Mouse (Mus musculus) layer of hippocampus, postnatal 14 days (tissue): ENCODE results near the gene Slc9a1. TPM values are rescaled to one million over a fixed set of nuclear protein-coding genes. Genes with fewer than 3 reads are reported as not detected.
A peak's percentile ranks its signal among the peaks of the same experiment; 100 is the strongest.

ENCODE experiments used
- DNase-seq, 2 experiments: peaks; one replicate each; pipeline ENCODE4 v3.0.0; 2021 to 2022; ENCODE audit warnings: low spot score in 2 of 2, mixed read lengths in 1 of 2
- total RNA-seq, 2 experiments: library from RNA; stranded (reverse); gene quantifications; 2 replicates each; pipeline ENCODE4 v1.2.3; 2021

The Slc9a1 gene
- total RNA-seq, 2 experiments from 2014 or later = 60.0 to 62.8 TPM

DNA sequence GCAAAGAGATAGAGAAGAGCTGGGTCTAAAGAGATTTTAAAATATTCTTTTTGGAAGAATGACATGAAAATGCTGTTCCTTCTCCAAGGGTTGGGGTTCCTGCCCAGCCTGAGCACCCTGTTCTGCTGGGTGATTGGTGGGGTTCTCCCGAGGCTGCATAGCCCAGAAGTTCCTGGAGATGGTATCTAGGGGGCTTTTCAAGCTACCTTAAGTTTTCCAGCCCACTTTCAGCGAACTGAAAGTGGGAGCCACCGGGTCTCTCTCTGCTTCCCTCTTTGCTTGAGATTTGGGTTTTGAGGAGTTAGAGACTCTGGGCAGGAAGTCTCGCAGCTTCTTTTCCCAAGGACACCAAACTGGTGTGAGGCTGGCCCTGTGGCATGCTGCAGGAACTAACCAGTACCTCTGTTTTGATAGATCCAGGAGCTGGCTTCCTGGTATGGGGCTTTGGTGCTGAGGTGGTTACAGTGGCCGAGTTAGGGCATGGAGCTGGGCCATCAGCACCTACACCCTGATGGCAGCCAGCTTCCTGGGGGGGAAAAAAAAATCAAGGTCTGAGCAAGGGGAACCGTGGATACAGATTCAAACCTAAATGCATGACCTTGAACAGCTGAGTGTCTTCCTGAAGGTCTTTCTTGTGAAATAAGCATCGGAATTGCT lies 2.2 kb downstream of the Slc9a1 start:
- no peak for DNase-seq

DNA sequence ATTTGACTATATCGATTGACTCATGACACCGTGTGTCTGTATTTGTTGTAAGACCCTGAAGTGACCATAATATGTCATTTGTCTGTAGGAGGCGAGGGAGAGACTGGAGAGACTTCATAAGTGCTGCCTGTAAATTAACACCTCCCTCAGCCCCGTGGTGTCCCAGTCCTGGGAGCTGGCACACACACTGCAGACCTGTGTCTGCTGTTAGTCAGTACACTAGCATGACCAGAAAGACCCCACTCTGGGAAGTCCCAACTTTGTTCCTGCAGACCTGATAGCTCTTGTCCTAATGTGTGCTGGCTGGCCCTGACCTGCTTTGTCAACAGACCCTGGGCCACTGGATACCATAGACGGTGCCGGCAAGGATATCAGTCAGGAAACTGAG lies 2.8 kb downstream of the Slc9a1 start:
- DNase-seq = no peak

DNA sequence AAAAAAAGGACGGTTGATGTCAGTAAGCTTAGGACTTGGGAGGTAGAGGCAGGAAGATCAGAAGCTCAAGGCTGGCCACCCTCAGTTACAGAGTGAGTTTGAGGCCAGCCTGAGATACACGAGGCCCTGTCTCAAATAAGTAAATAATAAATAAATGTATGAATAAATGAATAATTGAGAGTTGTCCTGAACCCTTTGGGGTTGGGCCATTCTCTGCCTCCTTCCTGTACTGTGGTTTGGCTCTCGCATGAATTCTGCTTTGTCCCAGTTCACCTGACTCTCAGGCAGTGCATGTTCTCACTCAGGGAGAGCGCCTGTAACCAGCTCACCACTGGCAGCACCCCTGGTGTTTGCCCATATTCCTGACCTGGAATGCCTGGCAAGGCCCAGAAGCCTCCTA lies 4.5 kb downstream of the Slc9a1 start:
- DNase-seq = no peak

DNA sequence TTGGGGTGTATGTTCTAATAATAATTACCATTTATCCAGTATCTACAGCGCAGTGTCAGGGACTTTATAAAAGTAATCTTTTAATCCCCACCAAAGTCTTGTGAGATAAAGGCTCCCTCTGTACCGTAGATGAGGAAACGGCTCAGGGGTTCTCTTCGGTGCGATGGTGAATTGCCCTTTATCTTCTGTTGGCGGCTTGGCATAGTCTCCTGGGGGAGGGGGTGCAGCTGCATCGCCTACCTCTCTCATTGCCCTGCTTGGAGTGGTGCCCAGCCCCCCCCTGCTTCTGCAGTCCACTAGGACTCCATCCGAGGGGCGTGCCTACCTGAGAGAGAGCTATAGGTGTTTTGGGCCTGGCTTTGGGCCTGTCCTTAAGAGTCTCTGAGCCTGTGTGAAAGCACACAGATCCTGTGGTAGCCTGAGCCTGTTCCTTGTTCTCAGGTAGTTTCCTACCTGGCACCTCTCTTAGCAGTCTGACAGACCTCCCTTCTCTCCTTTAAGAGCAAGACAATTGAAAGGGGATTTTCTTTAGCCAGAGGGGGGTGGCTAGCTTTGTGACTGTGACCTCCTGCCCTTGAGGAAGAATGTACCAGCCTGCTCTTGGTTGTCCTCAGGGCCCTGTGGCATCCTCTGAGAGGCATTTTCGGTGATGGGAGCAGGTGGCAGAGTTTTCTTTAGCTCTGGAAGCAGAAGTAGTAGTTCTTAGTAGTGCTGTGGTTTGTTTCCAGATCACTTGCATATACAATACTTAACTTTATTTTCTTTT lies 6.5 kb downstream of the Slc9a1 start:
- DNase-seq = no peak

DNA sequence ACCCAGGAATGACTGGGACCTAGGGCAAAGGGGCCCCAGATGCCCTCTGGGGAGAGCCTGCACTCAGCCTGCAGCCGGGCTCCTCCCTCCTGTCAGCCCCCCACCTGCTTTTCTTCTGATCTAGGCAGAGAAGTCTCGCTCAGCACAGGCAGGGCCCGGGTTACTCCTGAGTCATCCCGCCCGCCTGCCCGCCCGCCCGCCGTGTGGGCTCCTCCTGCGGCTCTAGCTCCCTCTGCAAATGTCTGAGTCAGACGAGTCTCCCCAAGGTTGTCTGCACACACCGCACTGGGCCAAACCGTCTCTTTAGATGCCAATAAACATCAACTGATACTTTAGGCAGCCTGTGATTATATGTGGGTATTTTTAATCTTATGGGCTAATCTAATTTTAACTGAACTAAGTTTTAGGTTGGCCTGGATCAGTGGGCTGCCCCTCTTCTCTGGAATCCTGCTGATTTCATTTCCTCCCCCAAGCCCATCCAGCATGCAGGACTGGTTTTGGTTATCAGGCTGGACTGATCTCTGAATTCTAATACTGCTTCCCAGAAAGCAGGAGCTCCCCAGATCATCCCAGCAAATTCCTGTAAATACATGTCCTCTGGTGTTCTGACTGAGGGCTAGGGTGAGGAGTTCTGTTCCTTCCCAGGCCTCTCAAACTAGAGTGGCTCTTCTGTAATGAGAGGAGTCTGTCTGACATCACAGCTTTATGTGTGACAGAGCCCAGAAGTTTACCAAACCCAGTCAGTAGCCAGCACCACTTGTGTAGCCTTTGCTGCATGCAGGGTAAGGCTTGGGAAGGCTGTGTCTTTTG lies 8.9 kb downstream of the Slc9a1 start:
- no peak for DNase-seq

DNA sequence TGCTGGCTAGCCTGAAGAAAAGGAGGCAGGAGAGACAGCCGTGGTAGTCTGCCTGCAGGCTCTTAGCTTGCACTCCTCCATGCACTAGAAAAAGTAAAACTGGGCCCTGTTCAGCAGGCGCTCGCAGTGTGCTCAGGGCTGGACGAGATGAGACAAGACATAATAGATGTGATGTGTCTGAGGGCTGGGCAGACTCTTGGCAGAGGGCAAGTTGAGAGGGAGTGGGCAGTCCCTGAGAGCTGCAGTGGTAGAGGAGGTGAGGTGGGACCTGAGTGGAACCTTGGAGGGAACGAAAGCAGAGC lies 9.5 kb downstream of the Slc9a1 start:
- no peak for DNase-seq

DNA sequence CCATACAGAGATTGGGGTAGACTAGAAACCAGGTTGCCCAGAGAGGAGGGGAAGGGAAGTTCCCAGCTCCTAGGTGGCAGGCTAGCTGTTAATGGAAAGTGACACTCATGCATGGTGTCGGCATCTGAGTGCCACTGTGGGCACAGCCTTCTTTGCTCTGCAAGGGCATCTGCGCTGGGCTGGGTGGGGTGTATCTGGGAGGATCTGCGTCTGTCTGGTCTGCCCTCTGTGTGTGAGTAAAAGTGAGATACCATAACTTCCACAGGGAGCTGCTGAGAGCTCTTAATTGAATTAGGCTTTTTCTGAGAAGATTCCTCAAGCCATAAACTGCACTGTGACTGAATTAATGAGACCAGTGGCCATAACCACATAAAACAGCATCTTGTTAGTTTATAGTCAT lies 10.4 kb downstream of the Slc9a1 start:
- no peak for DNase-seq

DNA sequence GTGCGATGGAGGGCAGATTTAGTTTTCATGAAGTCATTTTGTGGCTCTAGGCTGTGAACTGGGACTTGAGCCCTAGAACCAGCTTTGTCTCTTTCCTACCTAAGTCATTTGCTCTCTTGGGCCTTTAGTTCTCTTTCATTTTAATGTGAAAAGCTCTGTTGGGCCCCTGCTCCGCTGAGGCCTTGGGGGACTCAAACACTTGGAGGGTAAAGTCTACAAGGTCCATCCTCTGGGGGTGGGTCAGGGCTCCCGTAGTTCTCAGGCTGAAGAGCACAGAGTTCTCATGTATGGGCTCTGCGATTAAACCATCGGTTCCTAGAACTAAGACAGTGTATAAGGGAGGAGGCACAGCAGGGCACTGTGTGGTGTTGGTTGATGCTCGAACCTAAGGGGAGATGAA lies 11.0 kb downstream of the Slc9a1 start:
- DNase-seq = no peak

DNA sequence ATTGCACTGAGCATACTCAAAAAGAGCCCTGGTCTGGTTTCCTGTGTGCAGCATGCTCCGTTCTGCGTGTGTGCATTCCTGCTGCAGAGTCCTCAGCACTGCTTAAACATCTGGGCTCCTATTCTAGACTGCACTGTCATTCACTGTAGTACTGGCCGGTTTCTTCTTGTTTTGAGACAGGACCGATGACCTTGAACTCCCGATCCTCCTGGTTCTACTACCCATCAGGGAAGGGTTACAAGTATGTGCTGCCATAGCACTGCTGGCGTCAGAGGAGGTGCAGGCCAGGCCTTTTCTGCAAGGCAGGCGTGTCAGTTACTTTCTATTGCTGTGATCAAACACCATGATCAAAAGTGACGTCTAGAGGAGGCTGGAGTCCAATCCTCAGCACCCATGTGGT lies 11.6 kb downstream of the Slc9a1 start:
- no peak for DNase-seq

DNA sequence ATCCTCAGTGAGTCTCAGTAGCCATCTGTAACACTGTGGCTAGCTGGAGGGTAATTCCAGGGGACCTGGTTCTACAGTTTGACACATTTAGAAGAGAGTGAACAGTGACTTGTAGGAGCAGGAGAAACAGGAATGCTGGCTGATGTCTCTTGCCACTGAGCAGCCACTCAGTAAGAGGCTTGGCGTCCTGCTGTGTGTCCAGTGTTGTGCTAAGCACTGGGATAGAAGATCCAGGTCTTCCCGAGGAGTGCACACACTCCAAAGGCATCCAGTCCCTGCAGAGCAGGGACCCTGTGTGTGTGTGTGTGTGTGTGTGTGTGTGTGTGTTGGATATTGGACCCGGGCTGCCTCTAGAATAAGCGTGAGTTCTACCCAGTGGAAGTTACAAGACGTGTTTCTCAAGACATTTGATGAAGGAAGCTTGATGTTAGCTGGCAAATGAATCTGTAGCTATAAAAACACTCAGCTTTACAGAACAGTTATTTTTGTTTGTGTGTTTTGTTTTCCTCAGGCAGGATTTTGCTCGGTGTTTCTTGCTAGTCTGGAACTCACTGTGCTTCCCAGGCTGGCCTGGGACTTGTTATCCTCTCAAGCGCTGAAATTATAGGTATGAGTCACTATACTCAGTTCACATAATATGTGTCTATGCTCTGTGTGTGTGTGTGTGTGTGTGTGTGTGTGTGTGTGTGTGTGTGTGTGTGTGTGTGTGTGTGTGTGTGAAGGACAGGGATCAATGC lies 16.7 kb downstream of the Slc9a1 start:
- no peak for DNase-seq

DNA sequence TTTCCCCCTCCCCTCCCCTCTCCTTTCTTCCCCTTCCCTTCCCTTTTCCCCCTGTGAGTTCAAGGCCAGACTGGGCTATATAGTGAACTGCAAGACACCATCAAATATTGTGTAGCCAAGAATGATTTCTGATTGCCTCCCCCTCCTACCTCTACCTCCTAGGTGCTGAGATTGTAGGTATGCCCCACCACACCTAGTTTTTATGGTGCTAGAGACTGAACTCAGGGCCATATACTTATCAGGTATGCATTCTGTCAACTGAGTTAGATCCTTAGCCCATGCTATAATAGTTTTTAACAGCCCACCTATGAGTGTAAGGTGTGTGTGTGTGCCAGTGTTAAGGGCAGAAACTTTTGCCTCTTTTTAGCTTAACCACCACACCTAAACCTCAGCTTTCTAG lies 17.5 kb downstream of the Slc9a1 start:
- no peak for DNase-seq

DNA sequence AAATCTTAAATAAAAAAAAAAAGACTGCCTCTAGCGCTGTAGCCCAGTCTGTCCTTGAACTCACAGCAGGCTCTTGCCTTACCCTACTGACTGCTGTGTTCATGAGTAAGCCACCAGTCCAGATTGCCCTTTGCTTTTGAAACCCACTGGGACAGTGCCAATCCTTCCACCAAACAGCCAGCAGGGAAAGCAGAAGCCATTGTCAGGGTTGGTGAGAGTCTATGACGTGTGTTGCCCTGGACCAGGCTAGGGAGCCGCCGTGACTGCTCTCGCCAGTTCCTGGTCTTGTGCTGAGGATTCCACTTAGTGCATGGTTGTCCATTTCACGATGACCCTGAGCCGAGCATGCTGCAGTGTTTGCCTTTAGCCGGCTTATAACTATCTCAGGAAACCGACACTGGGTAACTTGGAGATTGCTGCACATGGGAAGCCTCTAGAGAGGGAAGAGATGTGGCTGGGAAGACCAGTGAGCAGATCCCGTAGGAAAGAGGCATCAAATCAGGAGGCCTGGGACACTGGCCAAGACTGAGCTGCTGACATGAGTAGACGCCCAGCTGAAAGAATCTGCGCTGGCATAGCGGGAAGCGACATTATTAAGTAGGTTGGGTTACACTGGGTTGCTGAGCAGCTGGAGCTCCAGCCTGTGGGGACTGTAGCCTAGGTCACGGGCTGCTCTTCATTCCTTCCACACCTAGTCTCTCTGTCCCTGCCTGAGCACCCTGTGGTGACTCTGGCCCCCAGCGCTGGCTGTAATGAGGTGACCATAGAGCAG lies 19.5 kb downstream of the Slc9a1 start:
- no peak for DNase-seq

DNA sequence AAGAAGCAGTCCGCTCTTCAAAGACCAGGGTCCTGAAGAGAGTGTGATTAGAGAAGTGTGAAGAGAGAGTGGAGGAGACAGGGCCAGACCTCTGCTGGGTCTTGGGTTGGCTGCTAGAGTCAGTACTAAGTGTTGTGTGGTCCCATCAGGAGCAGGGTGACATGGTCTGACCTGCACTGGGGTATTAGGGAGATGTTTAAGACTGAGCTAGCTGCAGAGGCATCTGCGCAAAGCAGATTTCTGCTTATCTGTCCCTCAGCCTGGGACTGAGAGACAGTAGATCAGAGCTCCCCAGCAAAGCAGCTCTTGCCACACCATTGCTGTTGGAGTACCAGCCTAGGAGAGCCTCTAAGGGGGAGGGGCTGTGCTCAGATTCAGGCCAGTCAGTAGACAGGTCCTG lies 20.5 kb downstream of the Slc9a1 start:
- DNase-seq = no peak

DNA sequence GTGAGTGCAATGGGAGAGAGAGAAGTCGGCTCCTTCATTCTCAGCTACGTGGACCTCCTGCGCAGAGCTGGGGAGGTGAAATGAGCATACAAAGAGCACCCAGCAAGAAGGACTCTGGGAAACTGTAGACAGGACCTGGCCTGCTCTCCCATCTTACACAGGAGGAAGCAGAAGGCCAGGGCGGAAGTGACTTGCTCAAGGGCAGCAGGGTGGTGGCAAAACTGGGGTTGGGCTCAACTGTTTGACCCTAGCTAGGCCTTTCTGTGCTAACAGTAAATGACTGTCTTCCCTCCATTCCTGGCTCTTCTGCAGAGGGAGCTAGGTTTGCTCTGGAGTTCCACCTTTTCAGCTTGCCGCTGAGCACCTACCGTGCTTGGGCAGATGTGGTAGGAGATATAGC lies 21.1 kb downstream of the Slc9a1 start:
- no peak for DNase-seq

DNA sequence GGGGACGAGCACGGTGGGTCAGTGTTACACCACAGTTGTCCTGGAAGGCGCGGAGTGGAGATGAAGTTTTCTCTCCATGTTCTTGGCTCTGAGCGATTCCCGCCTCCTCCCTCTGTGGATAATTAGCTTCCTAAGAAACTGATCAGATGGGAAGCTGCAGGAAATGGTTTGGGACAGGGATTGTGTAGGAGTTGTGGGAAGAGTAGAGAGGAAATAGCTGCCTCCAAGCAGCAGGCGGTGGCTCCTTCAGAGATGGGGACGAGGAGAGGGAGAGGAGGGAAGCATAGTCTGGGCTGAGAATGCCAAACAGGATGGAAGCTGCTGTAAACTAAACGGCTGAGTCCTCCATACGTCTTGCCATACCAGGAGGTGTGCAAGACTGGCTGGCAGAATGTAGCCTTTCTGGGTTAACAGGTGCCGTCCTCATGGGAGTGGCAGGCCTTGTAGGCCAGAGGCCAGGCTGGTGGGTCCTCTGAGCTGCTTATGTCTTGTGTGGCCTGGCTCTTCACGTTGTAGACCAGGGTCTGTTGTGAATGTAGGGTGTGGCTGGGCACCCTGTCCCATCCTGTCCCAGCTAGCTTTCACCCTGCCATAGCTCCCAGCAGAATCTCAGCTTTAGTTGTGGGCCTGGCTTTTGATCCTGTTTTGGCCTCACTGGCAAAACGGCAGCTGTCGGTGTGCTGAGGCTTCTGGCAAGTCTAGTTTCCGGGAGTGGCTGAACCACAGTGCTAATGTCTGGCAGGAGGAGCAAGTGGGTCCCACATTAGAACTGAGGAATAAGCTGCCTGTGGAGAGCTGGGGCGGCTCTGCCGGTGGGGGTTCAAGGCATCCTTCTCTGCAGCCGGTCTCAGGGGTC lies 21.9 kb downstream of the Slc9a1 start:
- peak in 1 of 2 experiments; percentile 67 for DNase-seq

DNA sequence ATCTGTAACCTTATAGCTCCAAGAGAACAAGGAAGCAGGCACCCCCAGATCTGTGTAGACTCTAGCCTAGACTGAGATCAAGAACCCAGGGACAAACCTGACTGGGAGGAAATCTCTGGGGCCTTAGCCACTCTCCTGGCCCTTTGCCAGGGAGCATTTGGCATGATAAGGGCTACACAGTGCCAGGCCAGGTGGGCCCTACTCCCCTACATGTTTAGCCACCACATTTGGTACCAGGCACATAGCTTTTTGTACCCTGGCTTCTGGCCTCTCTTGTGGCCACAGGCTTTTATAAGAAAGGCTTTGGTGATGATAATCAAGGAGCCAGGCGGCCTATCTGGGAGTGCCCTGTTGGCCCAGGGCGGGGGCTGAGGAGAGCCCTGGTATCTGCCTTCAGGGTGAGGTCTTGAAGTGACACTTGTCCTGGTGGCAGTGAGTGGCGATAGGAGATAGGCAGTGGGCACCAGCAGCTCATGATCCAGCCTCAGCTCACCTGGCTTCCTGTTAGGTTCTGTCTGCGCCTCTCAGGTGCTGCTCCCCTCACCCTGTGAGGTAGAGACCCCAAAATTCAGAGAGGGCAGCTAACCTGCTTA lies 25.6 kb downstream of the Slc9a1 start:
- no peak for DNase-seq

DNA sequence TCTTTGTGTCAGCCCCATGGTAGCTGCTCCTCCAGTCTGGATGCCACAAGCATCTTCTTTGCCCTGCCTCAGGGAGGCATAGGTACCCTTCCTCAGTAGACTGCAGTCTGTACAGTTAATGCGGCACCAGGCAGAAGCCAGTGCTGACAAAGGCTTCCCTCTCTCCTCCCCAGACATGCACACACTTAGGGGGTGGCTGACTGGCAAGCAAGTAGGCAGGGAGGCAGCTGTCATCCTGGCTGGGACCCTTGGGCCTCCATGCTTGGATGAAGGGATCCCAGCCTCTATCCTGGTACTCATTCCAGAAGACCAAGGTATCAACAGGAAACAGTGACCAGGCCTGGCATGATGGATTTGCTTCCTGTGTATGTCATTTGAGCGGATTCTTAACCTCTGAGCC lies 26.6 kb downstream of the Slc9a1 start:
- DNase-seq = no peak

DNA sequence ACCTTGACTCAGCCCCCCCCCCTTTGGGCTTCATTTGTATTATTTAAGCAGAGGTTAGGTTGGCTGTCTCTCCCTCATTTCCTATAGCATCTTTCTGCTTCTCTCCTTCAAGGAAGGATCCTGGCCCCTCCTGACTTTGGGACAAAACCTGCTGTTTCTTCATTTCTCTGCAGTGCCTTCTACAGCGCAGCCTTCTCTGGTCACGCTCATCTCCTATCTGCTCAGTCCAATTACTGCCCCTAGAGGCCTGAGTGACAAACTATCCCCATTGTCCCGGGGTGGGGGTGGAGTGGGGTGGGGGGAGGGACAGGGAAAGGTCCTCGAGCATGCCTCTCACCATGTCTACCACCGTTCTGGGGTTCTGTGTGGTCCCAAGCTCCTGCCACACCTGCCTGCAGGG lies 27.8 kb downstream of the Slc9a1 start:
- DNase-seq = no peak

DNA sequence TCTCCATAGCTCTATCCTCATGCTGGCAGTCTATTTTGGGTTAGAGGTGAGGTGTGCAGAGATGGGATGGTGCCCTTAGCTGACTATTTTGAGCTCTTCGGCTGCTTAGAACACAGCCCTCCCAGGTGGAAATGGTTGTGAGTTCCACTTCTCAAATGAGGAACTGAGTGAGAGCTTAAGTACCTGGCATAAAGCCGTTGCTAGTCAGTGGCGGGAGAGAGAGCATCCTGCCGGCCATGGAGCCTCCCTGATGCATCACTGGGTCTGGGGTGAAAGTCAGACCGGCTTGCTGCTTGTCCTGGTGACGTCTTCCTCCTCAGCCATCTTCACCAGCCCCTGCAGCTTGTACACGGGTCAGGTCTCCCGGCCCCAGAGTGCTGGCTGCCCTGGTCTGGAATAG lies 28.5 kb downstream of the Slc9a1 start:
- DNase-seq = no peak

DNA sequence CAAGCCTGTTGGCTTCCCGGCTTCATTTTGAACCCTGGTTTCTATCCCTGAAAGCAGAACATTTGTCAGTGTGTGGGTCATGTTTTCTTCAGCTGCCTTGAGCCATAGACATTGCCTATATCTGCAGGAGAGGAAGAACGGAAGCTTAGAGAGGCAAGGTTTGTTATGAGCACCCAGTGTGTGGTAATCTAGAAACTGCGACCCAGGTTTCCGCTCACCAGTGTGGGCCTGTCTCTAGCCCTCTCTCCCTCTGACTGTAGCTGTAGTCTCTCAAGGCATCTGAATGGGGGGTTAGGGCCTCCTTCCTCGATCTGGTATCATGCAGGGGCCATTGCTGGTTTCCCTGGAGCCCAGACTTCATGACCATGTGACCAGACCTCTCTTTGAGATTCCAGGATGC lies 29.1 kb downstream of the Slc9a1 start:
- no peak for DNase-seq
